25 mouse cellular contexts compared by ENCODE assay signal in genomic region chr13:70762586-70762985, GRCm38 (mm10).
"Had no signal": no experiment of that assay in that cellular context is flagged by ENCODE, and none has a peak within 500 bp of the region (broad histone marks: within the 10 kb centered on the region; RNA-seq: fewer than 3 reads in every experiment).

No protein-coding gene starts in this region.

- H3K36me3 ChIP-seq: heart, embryonic 13.5 days; heart, embryonic 15.5 days; hindbrain, embryonic 13.5 days; hindbrain, embryonic 15.5 days; limb, embryonic 13.5 days; limb, embryonic 15.5 days had no signal

- H3K27me3 ChIP-seq: heart, embryonic 13.5 days; heart, embryonic 15.5 days; hindbrain, embryonic 13.5 days; hindbrain, embryonic 15.5 days; kidney, embryonic 15.5 days; limb, embryonic 13.5 days; limb, embryonic 15.5 days had no signal

- DNase-seq: forebrain, postnatal 0 days; gastrocnemius, postnatal 14 days; gastrocnemius, postnatal 36 days; heart, adult 18-20 months; heart, postnatal 14 days; heart, postnatal 36 days; kidney, adult 11 months; kidney, adult 2 months; kidney, adult 9 months; kidney, postnatal 14 days; kidney, postnatal 36 days; layer of hippocampus, adult 9-11 months; layer of hippocampus, postnatal 36 days; left cerebral cortex, postnatal 4 days had no signal

- ATAC-seq: forebrain, postnatal 0 days; hindbrain, postnatal 0 days; intestine, embryonic 16.5 days had no signal

- H3K9ac ChIP-seq: forebrain, postnatal 0 days; heart, embryonic 13.5 days; heart, embryonic 15.5 days; hindbrain, embryonic 13.5 days; hindbrain, embryonic 15.5 days; kidney, embryonic 15.5 days; limb, embryonic 13.5 days; limb, embryonic 15.5 days had no signal

- H3K27ac ChIP-seq: heart, embryonic 13.5 days; heart, embryonic 15.5 days; hindbrain, embryonic 13.5 days; hindbrain, embryonic 15.5 days; hindbrain, postnatal 0 days; kidney, embryonic 15.5 days; kidney, postnatal 0 days; limb, embryonic 13.5 days; limb, embryonic 15.5 days had no signal

- H3K4me2 ChIP-seq: heart, embryonic 11.5 days; heart, embryonic 13.5 days; heart, embryonic 15.5 days; hindbrain, embryonic 13.5 days; hindbrain, embryonic 15.5 days; kidney, embryonic 15.5 days; limb, embryonic 13.5 days; limb, embryonic 15.5 days had no signal

- H3K4me3 ChIP-seq: heart, embryonic 13.5 days; heart, embryonic 15.5 days; hindbrain, embryonic 13.5 days; hindbrain, embryonic 15.5 days; kidney, embryonic 15.5 days; limb, embryonic 13.5 days; limb, embryonic 15.5 days had no signal

- H3K9me3 ChIP-seq: heart, embryonic 13.5 days; heart, embryonic 15.5 days; hindbrain, embryonic 13.5 days; hindbrain, embryonic 15.5 days; kidney, embryonic 15.5 days; limb, embryonic 13.5 days; limb, embryonic 15.5 days had no signal

- H3K4me1 ChIP-seq: heart, embryonic 13.5 days; heart, embryonic 15.5 days; hindbrain, embryonic 13.5 days; hindbrain, embryonic 15.5 days; kidney, embryonic 15.5 days; limb, embryonic 13.5 days; limb, embryonic 15.5 days had no signal
